Mouse (Mus musculus) erythroblast, embryonic 14.5 days (primary cell): Measurements from ENCODE around the gene Tmem191c. TPM values are rescaled to one million over a fixed set of nuclear protein-coding genes. Genes with fewer than 3 reads are reported as not detected.

Experiments
- H3K27me3 ChIP-seq: 2 replicates; pipeline ENCODE4 v1.6.1; 2012; ENCODE audit warnings: inconsistent platforms; ENCODE audit not compliant: control insufficient read depth
- H3K36me3 ChIP-seq: 2 replicates; pipeline ENCODE4 v1.6.1; 2012; ENCODE audit warnings: mild to moderate bottlenecking, inconsistent platforms; ENCODE audit not compliant: control insufficient read depth
- H3K4me1 ChIP-seq: 2 replicates; pipeline ENCODE4 v1.6.1; 2012; ENCODE audit warnings: inconsistent platforms; ENCODE audit not compliant: control insufficient read depth
- H3K4me3 ChIP-seq: replicated peaks from 2 replicates; pipeline ENCODE3; 2012; ENCODE audit warnings: moderate library complexity, mild to moderate bottlenecking, inconsistent platforms
- H3K9me3 ChIP-seq: 2 replicates; pipeline ENCODE4 v1.6.1; 2012; ENCODE audit warnings: low read length, inconsistent platforms, mixed read lengths; ENCODE audit not compliant: control insufficient read depth
- GATA1 ChIP-seq: IDR thresholded peaks from 2 replicates; pipeline ENCODE4 v1.6.1; 2012; ENCODE audit warnings: low read length, inconsistent platforms, mixed read lengths
- TAL1 ChIP-seq: IDR thresholded peaks from 3 replicates; pipeline ENCODE4 v1.6.1; 2012; ENCODE audit warnings: low read length, inconsistent platforms, mixed read lengths
- polyA plus RNA-seq: library from polyadenylated mRNA; stranded (reverse); fragments of >175 nt; gene quantifications from 2 replicates; pipeline ENCODE4 v1.2.3, GENCODE M21; 2012

Gene Tmem191c
- polyA plus RNA-seq, 1 experiment = 0.20 TPM

DNA sequence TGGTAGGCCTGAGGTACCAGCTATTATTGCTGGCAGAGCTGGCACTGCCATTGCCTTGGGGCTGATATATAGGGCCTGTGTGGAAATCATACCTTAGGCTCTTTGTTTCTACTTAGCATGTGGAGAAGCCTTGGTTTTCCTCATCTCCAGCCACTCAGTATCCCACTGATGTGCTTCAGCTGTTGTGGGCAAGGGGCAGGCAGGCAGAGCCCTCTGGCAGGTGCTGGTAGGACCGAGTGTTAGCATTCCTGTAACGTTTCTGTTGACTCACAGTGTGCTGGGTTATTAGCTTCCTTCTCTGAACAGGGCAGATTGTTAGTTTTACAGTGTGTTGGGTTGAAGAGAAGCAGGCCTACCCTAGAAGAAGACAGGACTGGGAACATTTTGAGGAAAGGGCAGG, 20.6 kb upstream of the Tmem191c start:
- TF ChIP-seq TAL1 (no peak), GATA1 (no peak)
- Histone ChIP-seq H3K4me3 (no peak overlapping the region), H3K9me3 (no peaks in the 10 kb centered on the region), H3K36me3 (peaks cover 46% of the 10 kb centered on the region), H3K4me1 (peaks cover 54% of the 10 kb centered on the region), H3K27me3 (no peaks in the 10 kb centered on the region)

DNA sequence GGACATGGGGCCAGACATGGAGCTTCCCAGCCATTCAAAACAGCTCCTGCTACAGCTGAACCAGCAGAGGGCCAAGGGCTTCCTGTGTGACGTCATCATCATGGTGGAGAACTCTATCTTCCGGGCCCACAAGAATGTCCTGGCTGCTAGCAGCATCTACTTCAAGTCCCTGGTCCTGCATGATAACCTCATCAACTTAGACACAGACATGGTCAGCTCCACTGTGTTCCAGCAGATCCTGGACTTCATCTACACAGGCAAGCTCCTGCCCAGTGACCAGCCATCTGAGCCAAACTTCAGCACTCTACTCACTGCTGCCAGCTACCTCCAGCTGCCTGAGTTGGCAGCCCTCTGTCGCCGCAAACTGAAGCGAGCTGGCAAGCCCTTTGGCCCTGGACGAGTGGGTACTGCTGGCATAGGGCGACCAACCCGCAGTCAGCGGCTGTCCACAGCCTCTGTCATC, 18.5 kb upstream of the Tmem191c start:
- peaks cover 39% of the 10 kb centered on the region for H3K4me1 ChIP-seq
- H3K9me3 ChIP-seq = no peaks in the 10 kb centered on the region
- H3K4me3 ChIP-seq = no peak overlapping the region
- H3K36me3 ChIP-seq = peaks cover 61% of the 10 kb centered on the region
- H3K27me3 ChIP-seq = no peaks in the 10 kb centered on the region
- TF ChIP-seq GATA1 = no peak
- TF ChIP-seq TAL1 = no peak

DNA sequence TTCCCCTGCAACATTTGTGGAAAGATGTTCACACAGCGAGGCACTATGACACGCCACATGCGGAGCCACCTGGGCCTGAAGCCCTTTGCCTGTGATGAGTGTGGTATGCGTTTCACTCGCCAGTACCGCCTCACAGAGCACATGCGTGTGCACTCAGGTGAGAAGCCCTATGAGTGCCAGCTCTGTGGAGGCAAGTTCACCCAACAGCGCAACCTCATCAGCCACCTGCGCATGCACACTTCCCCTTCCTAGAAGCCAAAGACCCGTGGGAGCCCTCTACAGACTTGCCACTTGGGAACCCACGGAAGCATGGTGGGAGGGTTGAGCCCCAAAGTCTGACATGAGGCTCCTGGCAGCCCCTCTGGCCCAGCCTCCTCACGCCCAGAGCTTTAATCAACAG, 17.0 kb upstream of the Tmem191c start:
- Histone ChIP-seq H3K36me3 (peaks cover 61% of the 10 kb centered on the region), H3K9me3 (no peaks in the 10 kb centered on the region), H3K27me3 (no peaks in the 10 kb centered on the region), H3K4me1 (peaks cover 23% of the 10 kb centered on the region), H3K4me3 (no peak overlapping the region)
- TF ChIP-seq GATA1 = no peak
- no peak for TF ChIP-seq TAL1

DNA sequence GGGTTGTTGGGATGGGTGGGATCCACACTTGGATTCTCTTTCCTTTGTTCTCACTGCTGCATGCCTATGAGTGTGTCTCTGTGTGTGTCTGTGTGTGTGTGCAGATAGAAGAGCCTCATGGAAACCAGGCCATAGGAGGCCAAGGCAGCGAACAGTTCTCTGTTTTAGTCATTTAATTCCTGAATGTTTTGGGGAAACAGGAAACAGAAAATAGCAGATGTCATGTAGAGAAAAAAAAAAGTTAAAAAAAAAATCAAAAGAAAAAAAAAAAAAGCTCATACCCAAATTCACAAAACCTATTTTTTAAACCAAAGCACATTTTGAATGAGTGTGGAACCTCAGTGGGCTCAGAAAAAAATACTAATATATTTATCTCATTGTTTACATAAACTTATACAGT, 14.5 kb upstream of the Tmem191c start:
- Histone ChIP-seq H3K27me3 (no peaks in the 10 kb centered on the region), H3K4me3 (no peak overlapping the region), H3K36me3 (peaks cover 46% of the 10 kb centered on the region), H3K9me3 (no peaks in the 10 kb centered on the region), H3K4me1 (peaks cover 12% of the 10 kb centered on the region)
- TF ChIP-seq TAL1 = no peak

DNA sequence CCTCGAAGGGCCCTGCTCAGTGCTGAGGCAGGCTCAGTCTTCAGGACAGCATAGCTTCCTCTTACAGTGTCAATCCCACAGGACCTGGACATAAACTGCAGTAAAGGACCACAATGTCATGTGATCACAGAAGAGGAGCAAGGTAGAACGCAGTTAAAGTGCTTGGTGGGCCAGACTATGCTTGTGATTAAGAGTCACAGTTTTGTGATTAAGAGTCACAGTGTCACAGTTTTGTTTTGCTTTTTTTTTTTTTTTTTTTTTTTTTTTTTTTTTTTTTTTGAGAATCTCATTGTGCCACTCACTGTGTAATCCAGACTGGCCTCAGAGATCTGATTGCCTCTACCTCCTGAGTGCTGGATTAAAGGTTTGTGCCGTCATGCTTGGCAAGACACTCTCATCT, 9.8 kb upstream of the Tmem191c start:
- no peaks in the 10 kb centered on the region for H3K27me3 ChIP-seq
- H3K9me3 ChIP-seq = peaks cover 5% of the 10 kb centered on the region
- TF ChIP-seq GATA1 (no peak), TAL1 (no peak)
- H3K36me3 ChIP-seq = peaks cover 7% of the 10 kb centered on the region
- no peak overlapping the region for H3K4me3 ChIP-seq
- H3K4me1 ChIP-seq = peaks cover 33% of the 10 kb centered on the region

DNA sequence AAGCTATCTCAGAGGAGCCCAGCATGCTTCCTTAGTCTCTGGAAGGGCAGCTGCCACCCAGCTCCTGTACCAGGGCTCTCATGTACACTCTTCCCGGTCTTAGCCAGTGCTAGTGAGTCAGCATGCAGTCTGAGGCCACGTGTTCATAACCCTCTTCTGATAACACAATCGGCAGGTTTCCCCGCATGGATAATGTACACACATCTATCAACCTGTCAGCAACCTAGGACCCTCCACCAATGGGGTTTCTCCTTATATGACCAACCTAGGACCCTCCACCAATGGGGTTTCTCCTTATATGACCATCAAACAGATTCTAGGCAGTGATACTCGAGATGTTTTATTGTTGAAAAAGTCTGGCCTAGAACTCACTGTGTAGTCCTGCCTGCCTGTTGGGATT, 7.9 kb upstream of the Tmem191c start:
- H3K36me3 ChIP-seq = no peaks in the 10 kb centered on the region
- H3K9me3 ChIP-seq = peaks cover 5% of the 10 kb centered on the region
- H3K27me3 ChIP-seq = no peaks in the 10 kb centered on the region; the same call in 1 of the 2 replicates
- peaks cover 33% of the 10 kb centered on the region for H3K4me1 ChIP-seq
- no peak for TF ChIP-seq GATA1
- TF ChIP-seq TAL1 = no peak
- H3K4me3 ChIP-seq = no peak overlapping the region

DNA sequence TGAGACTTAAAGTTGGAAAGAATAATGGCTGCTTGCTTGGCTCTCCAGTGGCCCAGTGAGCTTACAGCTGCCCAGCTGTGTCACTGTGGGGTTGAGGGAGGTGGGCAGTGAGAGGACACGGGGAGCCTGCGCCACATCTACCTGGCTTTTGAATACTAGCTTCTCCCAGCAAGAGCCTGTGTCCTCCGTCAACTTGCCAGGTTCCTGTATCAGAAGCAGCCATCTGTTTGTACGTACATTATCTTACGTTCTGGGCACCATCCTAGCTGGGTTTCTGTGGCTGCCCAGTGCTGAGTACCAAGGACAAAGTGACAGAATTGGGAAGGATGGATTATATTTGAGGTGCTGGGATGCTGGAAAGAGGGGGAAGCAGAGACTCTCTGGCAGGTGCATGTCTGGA, 6.0 kb upstream of the Tmem191c start:
- Histone ChIP-seq H3K27me3 (no peaks in the 10 kb centered on the region; the same call in 1 of the 2 replicates), H3K4me1 (peaks cover 33% of the 10 kb centered on the region)
- TF ChIP-seq GATA1 (no peak), TAL1 (0 out of 3 replicates have a peak, but pooled peaks have one; percentile 14)

DNA sequence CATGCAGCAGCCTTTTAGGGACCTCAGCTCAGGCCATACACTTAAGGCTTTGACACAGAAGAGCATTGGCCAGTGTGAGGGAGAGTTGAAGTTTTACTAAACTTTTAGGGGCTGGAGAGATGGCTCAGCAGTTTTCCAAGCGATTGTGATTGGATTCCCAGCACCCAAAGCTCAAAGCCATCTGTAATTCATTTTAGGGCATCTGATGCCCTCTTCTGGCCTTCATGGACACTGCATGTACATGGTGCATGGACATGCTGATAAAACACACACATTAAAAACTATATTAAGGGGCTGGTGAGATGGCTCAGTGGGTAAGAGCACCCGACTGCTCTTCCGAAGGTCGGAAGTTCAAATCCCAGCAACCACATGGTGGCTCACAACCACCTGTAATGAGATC, 4.8 kb upstream of the Tmem191c start:
- TF ChIP-seq GATA1 = no peak
- TF ChIP-seq TAL1 = no peak
- H3K27me3 ChIP-seq = peaks cover 1% of the 10 kb centered on the region
- H3K36me3 ChIP-seq = no peaks in the 10 kb centered on the region
- H3K4me3 ChIP-seq = no peak overlapping the region
- peaks cover 35% of the 10 kb centered on the region for H3K4me1 ChIP-seq
- peaks cover 5% of the 10 kb centered on the region for H3K9me3 ChIP-seq

More for the DNA sequence above, 6.0 kb upstream of the Tmem191c start:
- peaks cover 5% of the 10 kb centered on the region for H3K9me3 ChIP-seq
- no peaks in the 10 kb centered on the region for H3K36me3 ChIP-seq
- no peak overlapping the region for H3K4me3 ChIP-seq

DNA sequence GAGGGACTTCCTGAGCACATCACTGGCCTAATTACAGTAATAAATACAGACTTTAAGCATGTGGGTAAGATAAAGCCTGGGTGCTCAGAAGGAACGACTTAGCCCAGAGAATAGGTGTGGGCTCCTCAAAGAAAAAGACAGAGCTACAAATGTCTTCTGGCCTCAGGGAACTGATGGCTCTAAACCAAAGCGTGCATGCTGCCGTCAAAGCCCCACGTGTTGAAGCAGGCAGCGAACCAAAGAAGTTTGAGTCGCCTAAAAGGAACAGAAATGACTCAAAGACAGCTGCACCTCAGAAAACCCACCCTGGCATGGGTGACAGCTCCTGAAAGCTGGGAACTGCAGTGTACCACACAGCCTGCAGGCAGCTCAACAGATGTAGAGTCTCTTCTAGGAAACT, 4.0 kb upstream of the Tmem191c start:
- H3K4me1 ChIP-seq = peaks cover 43% of the 10 kb centered on the region
- H3K36me3 ChIP-seq = no peaks in the 10 kb centered on the region

More for the DNA sequence above, 4.0 kb upstream of the Tmem191c start:
- H3K4me3 ChIP-seq = no peak overlapping the region
- H3K27me3 ChIP-seq = peaks cover 9% of the 10 kb centered on the region
- H3K9me3 ChIP-seq = peaks cover 5% of the 10 kb centered on the region
- TF ChIP-seq GATA1 (no peak), TAL1 (no peak)
